Comparison of ENCODE assay signal across 15 mouse cellular contexts in genomic region chr1:133964742-133965141, GRCm38 (mm10). TPM values are rescaled to one million over a fixed set of nuclear protein-coding genes. Genes with fewer than 3 reads are reported as not detected.
DNase-seq lines count a peak whose midpoint lies in the region; ATAC-seq lines count a peak whose summit lies in the region.
"Had no signal": no experiment of that assay in that cellular context is flagged by ENCODE, and none has a peak within 500 bp of the region (broad histone marks: within the 10 kb centered on the region; RNA-seq: fewer than 3 reads in every experiment).

No protein-coding gene starts in this region.

- no peak overlapping the region for H3K9ac ChIP-seq in heart, embryonic 12.5 days
- 0 out of 2 replicates have a peak overlapping the region, but pooled peaks have one; percentile 8 for H3K9ac ChIP-seq in liver, embryonic 13.5 days
- no peak overlapping the region for H3K9ac ChIP-seq in embryonic facial prominence, embryonic 14.5 days (ENCODE audit: low read depth, low read length)
- H3K9ac ChIP-seq in midbrain, embryonic 13.5 days (replicated peaks): no peak overlapping the region

- 0 out of 2 replicates have a peak overlapping the region, but pooled peaks have one; percentile 53 for H3K27ac ChIP-seq in heart, embryonic 10.5 days
- H3K27ac ChIP-seq in heart, embryonic 12.5 days (ENCODE audit: poor library complexity, severe bottlenecking): no peak overlapping the region
- H3K27ac ChIP-seq in liver, embryonic 13.5 days: no peak overlapping the region
- H3K27ac ChIP-seq in embryonic facial prominence, embryonic 14.5 days (replicated peaks; ENCODE audit: low read depth, low read length): peak overlapping the region; percentile 61
- H3K27ac ChIP-seq in midbrain, embryonic 13.5 days: no peak overlapping the region

- H3K9me3 ChIP-seq in heart, embryonic 10.5 days: no peaks in the 10 kb centered on the region
- no peaks in the 10 kb centered on the region for H3K9me3 ChIP-seq in heart, embryonic 12.5 days (replicated peaks)
- no peaks in the 10 kb centered on the region for H3K9me3 ChIP-seq in liver, embryonic 13.5 days (replicated peaks)
- no peaks in the 10 kb centered on the region for H3K9me3 ChIP-seq in embryonic facial prominence, embryonic 14.5 days (ENCODE audit: control insufficient read depth, low read length)
- H3K9me3 ChIP-seq in midbrain, embryonic 13.5 days: no peaks in the 10 kb centered on the region

- 0 out of 2 replicates have a peak, but pooled peaks cover 3% of the 10 kb centered on the region for H3K27me3 ChIP-seq in heart, embryonic 10.5 days (ENCODE audit: insufficient read depth, poor library complexity, severe bottlenecking)
- H3K27me3 ChIP-seq in heart, embryonic 12.5 days (replicated peaks): no peaks in the 10 kb centered on the region
- peaks cover 4% of the 10 kb centered on the region; the same call in 1 of the 2 replicates for H3K27me3 ChIP-seq in liver, embryonic 13.5 days
- no peaks in the 10 kb centered on the region for H3K27me3 ChIP-seq in embryonic facial prominence, embryonic 14.5 days (replicated peaks; ENCODE audit: control insufficient read depth, insufficient read depth, low read length)
- H3K27me3 ChIP-seq in midbrain, embryonic 13.5 days: no peaks in the 10 kb centered on the region; the same call in 1 of the 2 replicates

- no peaks in the 10 kb centered on the region for H3K36me3 ChIP-seq in heart, embryonic 10.5 days
- no peaks in the 10 kb centered on the region for H3K36me3 ChIP-seq in heart, embryonic 12.5 days
- H3K36me3 ChIP-seq in liver, embryonic 13.5 days: no peaks in the 10 kb centered on the region
- no peaks in the 10 kb centered on the region for H3K36me3 ChIP-seq in embryonic facial prominence, embryonic 14.5 days (ENCODE audit: control insufficient read depth, insufficient read depth, low read length)
- no peaks in the 10 kb centered on the region for H3K36me3 ChIP-seq in midbrain, embryonic 13.5 days

- no peak for ATAC-seq in heart, embryonic 12.5 days (ENCODE audit: insufficient number of reproducible peaks, low FRiP score)
- ATAC-seq in liver, embryonic 13.5 days (ENCODE audit: low read depth): no peak
- ATAC-seq in embryonic facial prominence, embryonic 14.5 days (ENCODE audit: low read depth): no peak
- peak; percentile 57 for ATAC-seq in megakaryocyte progenitor cell, adult 5-6 weeks (replicated peaks; ENCODE audit: poor library complexity)
- no peak for ATAC-seq in midbrain, embryonic 13.5 days

- H3K4me3 ChIP-seq in heart, embryonic 10.5 days: no peak overlapping the region
- H3K4me3 ChIP-seq in heart, embryonic 12.5 days: no peak overlapping the region
- H3K4me3 ChIP-seq in liver, embryonic 13.5 days (replicated peaks): no peak overlapping the region
- no peak overlapping the region for H3K4me3 ChIP-seq in embryonic facial prominence, embryonic 14.5 days (ENCODE audit: low read depth, low read length)
- H3K4me3 ChIP-seq in midbrain, embryonic 13.5 days (replicated peaks): no peak overlapping the region

- H3K4me2 ChIP-seq in heart, embryonic 12.5 days: no peak overlapping the region
- H3K4me2 ChIP-seq in liver, embryonic 13.5 days: no peak overlapping the region
- H3K4me2 ChIP-seq in embryonic facial prominence, embryonic 14.5 days (ENCODE audit: low read depth, low read length): no peak overlapping the region
- H3K4me2 ChIP-seq in midbrain, embryonic 13.5 days (replicated peaks): no peak overlapping the region

- no peak for DNase-seq in heart, embryonic 10.5 days (ENCODE audit: low spot score)
- DNase-seq in liver, embryonic 13.5 days: no peak
- no peak for DNase-seq in liver
- DNase-seq in embryonic facial prominence, embryonic 14.5 days (ENCODE audit: low spot score): no peak
- no peak for DNase-seq in urinary bladder, postnatal 36 days (ENCODE audit: low spot score in 2 of 2)
- DNase-seq: adrenal gland, adult 2 months; cerebellum, adult 18-20 months; left cerebral cortex, postnatal 4 days; lung, postnatal 14 days; midbrain, embryonic 14.5 days; right cerebral cortex, postnatal 4 days had no signal

- H3K4me1 ChIP-seq in heart, embryonic 10.5 days: peaks cover 41% of the 10 kb centered on the region
- peaks cover 35% of the 10 kb centered on the region for H3K4me1 ChIP-seq in heart, embryonic 12.5 days (replicated peaks)
- peaks cover 65% of the 10 kb centered on the region for H3K4me1 ChIP-seq in liver, embryonic 13.5 days (replicated peaks)
- H3K4me1 ChIP-seq in embryonic facial prominence, embryonic 14.5 days (ENCODE audit: control insufficient read depth, insufficient read depth, low read length): peaks cover 30% of the 10 kb centered on the region
- peaks cover 10% of the 10 kb centered on the region for H3K4me1 ChIP-seq in midbrain, embryonic 13.5 days (replicated peaks)

- WGBS in heart, embryonic 10.5 days: 69% methylated on average over 5 of the region's 5 CpGs
- 61% methylated on average over 5 of the region's 5 CpGs for WGBS in heart, embryonic 12.5 days
- 38% methylated on average over 5 of the region's 5 CpGs for WGBS in liver, embryonic 13.5 days (ENCODE audit: insufficient replicate concordance)
- WGBS in embryonic facial prominence, embryonic 14.5 days: 53% methylated on average over 5 of the region's 5 CpGs
- WGBS in midbrain, embryonic 13.5 days: 81% methylated on average over 5 of the region's 5 CpGs

RNA-seq across cellular contexts. Expression of gene Prelp, which starts 43.5 kb away (rescaled TPM):
- 0.16 and 0.31 TPM in 2 replicates for polyA plus RNA-seq in heart, embryonic 10.5 days (2016; fragmentation: Nextera tagmentation; extraction: Ambion mirVana)
- 2.5 and 2.7 TPM in 2 replicates for polyA plus RNA-seq in heart, embryonic 12.5 days (2016; fragmentation: Nextera tagmentation; extraction: Ambion mirVana)
- polyA plus RNA-seq in liver, embryonic 13.5 days (2015; fragmentation: Nextera tagmentation; extraction: Ambion mirVana): 1.7 and 2.6 TPM in 2 replicates
- polyA plus RNA-seq in embryonic facial prominence, embryonic 14.5 days (2014; fragmentation: Nextera tagmentation; extraction: Ambion mirVana): 13.2 and 13.9 TPM in 2 replicates
- total RNA-seq in megakaryocyte progenitor cell, adult 5-6 weeks (2015): not detected in 2 replicates
- total RNA-seq in megakaryocyte progenitor cell, adult 5-6 weeks (2017): not detected in 2 replicates
- polyA plus RNA-seq in midbrain, embryonic 13.5 days (2015; fragmentation: Nextera tagmentation; extraction: Ambion mirVana): 4.4 and 6.5 TPM in 2 replicates
- total RNA-seq: hematopoietic stem cell, adult 5-6 weeks had no signal

RNA-seq across cellular contexts. Expression of gene Optc, which starts 56.9 kb away (rescaled TPM):
- 0.16 and 0.69 TPM in 2 replicates for polyA plus RNA-seq in heart, embryonic 10.5 days (2016; fragmentation: Nextera tagmentation; extraction: Ambion mirVana)
- polyA plus RNA-seq in heart, embryonic 12.5 days (2016; fragmentation: Nextera tagmentation; extraction: Ambion mirVana): 0.22 and 0.66 TPM in 2 replicates
- polyA plus RNA-seq in liver, embryonic 13.5 days (2015; fragmentation: Nextera tagmentation; extraction: Ambion mirVana): 0.07 and 0.22 TPM in 2 replicates
- polyA plus RNA-seq in embryonic facial prominence, embryonic 14.5 days (2014; fragmentation: Nextera tagmentation; extraction: Ambion mirVana): 0.82 and 1.3 TPM in 2 replicates
- total RNA-seq in megakaryocyte progenitor cell, adult 5-6 weeks (2015): not detected in 2 replicates
- not detected in 2 replicates for total RNA-seq in megakaryocyte progenitor cell, adult 5-6 weeks (2017)
- 4.0 and 4.9 TPM in 2 replicates for polyA plus RNA-seq in midbrain, embryonic 13.5 days (2015; fragmentation: Nextera tagmentation; extraction: Ambion mirVana)
- total RNA-seq: hematopoietic stem cell, adult 5-6 weeks had no signal

Comparison
In these comparisons a context has a peak if more than half of its experiments do, and no peak if none do; other contexts are left out.
1. H3K27ac ChIP-seq: peak in heart, embryonic 10.5 days (single experiment) and embryonic facial prominence, embryonic 14.5 days (single experiment); none in heart, embryonic 12.5 days (single experiment), liver, embryonic 13.5 days (single experiment) and midbrain, embryonic 13.5 days (single experiment).